ENCODE assay signal across 13 mouse cellular contexts in the genomic region with DNA sequence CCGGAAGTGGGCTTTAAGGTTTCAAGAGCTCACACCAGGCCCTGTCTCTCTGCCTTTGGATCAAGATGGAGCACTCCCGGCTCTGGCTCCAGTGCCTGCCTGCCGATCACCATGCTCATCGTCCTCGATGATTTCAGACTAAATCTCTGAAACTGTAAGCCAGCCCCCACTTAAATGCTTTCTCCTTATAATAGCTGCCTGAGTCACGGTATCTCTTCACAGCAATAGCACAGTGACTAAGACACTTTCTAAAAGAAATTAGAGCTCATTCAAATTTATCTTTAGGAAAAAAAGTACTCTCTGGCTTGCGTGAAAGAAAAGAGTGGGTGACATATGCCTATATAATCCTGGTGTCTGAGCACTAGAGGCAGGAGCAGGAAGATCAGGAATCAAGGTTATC. TPM values are rescaled to one million over a fixed set of nuclear protein-coding genes. Genes with fewer than 3 reads are reported as not detected.
A peak's percentile ranks its signal among the peaks of the same experiment; 100 is the strongest.
DNase-seq lines count a peak whose midpoint lies in the region.
"Had no signal": no experiment of that assay in that cellular context is flagged by ENCODE, and none has a peak within 500 bp of the region (broad histone marks: within the 10 kb centered on the region; RNA-seq: fewer than 3 reads in every experiment).

No protein-coding gene starts in this region.

- peak; percentile 19 to 42 for DNase-seq in frontal cortex, postnatal 36 days (ENCODE audit: low spot score in 2 of 2)
- DNase-seq in frontal cortex, postnatal 25 days (ENCODE audit: low spot score in 2 of 2): no peak
- DNase-seq in right cerebral cortex, adult 18-20 months: peak; percentile 49
- no peak for DNase-seq in right cerebral cortex, postnatal 14 days
- peak; percentile 9 to 30 for DNase-seq in left cerebral cortex, postnatal 36 days (ENCODE audit: low spot score in 2 of 2)
- no peak for DNase-seq in cerebellum, adult 18-20 months
- no peak for DNase-seq in adrenal gland, adult 8-10 months
- DNase-seq: adrenal gland, postnatal 25 days; cerebellum, adult 9-10 months; cerebellum, postnatal 25 days; gastrocnemius, postnatal 36 days; heart, adult 11 months; heart, postnatal 36 days had no signal

- intact Hi-C loops in left cerebral cortex, postnatal 36 days (cut with DNase I): no loop called here

RNA-seq across cellular contexts. Expression of a gene that starts 50.5 kb away (rescaled TPM):
- total RNA-seq in left cerebral cortex, postnatal 36 days (2021): 10 to 100 TPM; 19.9 to 23.9 TPM
- total RNA-seq in adrenal gland, adult 8-10 months (2022): 10 to 100 TPM; 20.4 to 44.2 (median 35.1) TPM

Comparison
In these comparisons a context has a peak if more than half of its experiments do, and no peak if none do; other contexts are left out.
1. DNase-seq: peak in frontal cortex, postnatal 36 days (2 of 2), right cerebral cortex, adult 18-20 months (single experiment) and left cerebral cortex, postnatal 36 days (2 of 2); none in frontal cortex, postnatal 25 days (0 of 2), right cerebral cortex, postnatal 14 days (single experiment), cerebellum, adult 18-20 months (0 of 2) and adrenal gland, adult 8-10 months (single experiment).